ENCODE assay signal across 8 mouse cellular contexts in the genomic region with DNA sequence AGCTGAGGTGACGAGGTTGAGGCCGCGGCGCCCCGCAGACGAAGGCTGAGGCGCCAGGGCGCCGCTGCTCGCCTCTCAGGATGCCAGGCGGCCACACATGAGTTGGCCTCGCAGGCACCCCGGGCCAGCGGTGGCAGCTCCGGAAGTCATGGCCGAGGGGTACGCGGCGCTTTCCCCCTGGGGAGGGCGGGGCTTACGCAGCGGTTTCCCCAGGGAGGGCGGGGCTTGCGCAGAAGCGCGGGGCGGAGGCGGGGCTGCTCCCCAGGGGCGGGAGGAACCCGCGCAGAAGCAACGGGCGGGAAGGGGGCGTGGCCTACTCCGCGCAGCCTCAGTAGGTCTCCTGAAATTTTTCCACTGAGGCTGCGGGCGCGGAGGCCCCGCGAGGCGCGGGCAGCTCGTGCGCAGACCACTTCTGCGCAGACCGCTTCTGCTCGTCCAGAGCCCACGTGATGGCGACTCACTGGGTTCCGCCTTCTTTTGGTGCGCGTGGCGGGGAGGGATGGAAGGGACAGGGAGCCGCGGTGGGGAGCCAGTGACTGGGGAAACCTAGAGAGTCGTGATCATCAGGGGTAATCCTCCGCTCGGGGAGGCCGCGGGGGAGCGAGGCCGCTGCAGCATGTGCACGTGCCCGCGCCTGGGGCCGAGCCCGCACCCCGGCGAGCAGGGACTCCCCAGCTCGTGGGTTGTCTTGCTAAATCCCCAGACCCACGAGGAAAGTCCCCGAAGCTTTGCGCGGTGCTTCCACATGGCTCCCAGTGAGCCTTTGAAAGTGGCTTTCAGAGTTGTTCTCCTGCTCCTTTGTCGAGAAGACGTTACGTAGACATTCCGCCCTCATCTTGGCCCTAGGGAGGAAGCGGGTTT. TPM values are rescaled to one million over a fixed set of nuclear protein-coding genes. Genes with fewer than 3 reads are reported as not detected.
A peak's percentile ranks its signal among the peaks of the same experiment; 100 is the strongest.
DNase-seq lines count a peak whose midpoint lies in the region; ATAC-seq lines count a peak whose summit lies in the region.

No protein-coding gene starts in this region.

- WGBS in hindbrain, embryonic 12.5 days: 1% methylated on average over 67 of the region's 80 CpGs

- H3K36me3 ChIP-seq in hindbrain, embryonic 12.5 days: no peaks in the 10 kb centered on the region

- peak; percentile 98 for DNase-seq in Muller cell, postnatal 12 days (ENCODE audit: inconsistent ontology term)
- DNase-seq in cerebellum, adult 9-11 months: peak; percentile 98
- peak; percentile 95 to 99 for DNase-seq in frontal cortex, adult 2 months (ENCODE audit: extremely low spot score in 1 of 2, low spot score in 1 of 2)
- DNase-seq in layer of hippocampus, postnatal 14 days (ENCODE audit: low spot score in 2 of 2): peak; percentile 98 to 99
- peak; percentile 99 for DNase-seq in lung, postnatal 14 days
- DNase-seq in retina, adult 2 months (ENCODE audit: low read depth, low spot score): peak; percentile 88
- DNase-seq in thymus, postnatal 36 days: peak; percentile 99

- peak; percentile 93 for ATAC-seq in hindbrain, embryonic 12.5 days (ENCODE audit: low FRiP score)

- H3K27me3 ChIP-seq in hindbrain, embryonic 12.5 days: no peaks in the 10 kb centered on the region

- H3K27ac ChIP-seq in hindbrain, embryonic 12.5 days: peak overlapping the region; percentile 96

- peaks cover 11% of the 10 kb centered on the region for H3K4me1 ChIP-seq in hindbrain, embryonic 12.5 days

- peak overlapping the region; percentile 80 for H3K9ac ChIP-seq in hindbrain, embryonic 12.5 days

- H3K4me3 ChIP-seq in hindbrain, embryonic 12.5 days: peak overlapping the region; percentile 57

- peak overlapping the region; percentile 80 for H3K4me2 ChIP-seq in hindbrain, embryonic 12.5 days (replicated peaks)

- no peaks in the 10 kb centered on the region for H3K9me3 ChIP-seq in hindbrain, embryonic 12.5 days (replicated peaks)

RNA-seq across cellular contexts. Expression of a gene that starts 10.2 kb away (rescaled TPM):
- 64.1 and 71.7 TPM in 2 replicates for polyA plus RNA-seq in frontal cortex, adult 2 months (2012; rRNA removed)
- polyA plus RNA-seq in hindbrain, embryonic 12.5 days (2016; fragmentation: Nextera tagmentation; extraction: Ambion mirVana): 184 and 192 TPM in 2 replicates
- total RNA-seq in layer of hippocampus, postnatal 14 days (2021): 10 to 100 TPM; 52.6 to 57.4 TPM

Comparison
In these comparisons a context has a peak if more than half of its experiments do, and no peak if none do; other contexts are left out.
1. Peak in every context shown above with its lines: DNase-seq, ATAC-seq, H3K4me3 ChIP-seq and H3K27ac ChIP-seq.